Mouse (Mus musculus) c-Kit-negative CD71-positive TER-119-positive erythroid progenitor cells, embryonic 14.5 days (primary cell): ENCODE data around the gene Pdk1.
A peak's percentile ranks its signal among the peaks of the same experiment; 100 is the strongest.
"Not testable (repeated sequence)": the region's sequence is repeated elsewhere in the genome, so short reads cannot be mapped to it uniquely, and the experiment has no call there.

ENCODE experiments used
- DNase-seq: peaks from one replicate; pipeline ENCODE4 v3.0.0-alpha.2; 2013; ENCODE audit warnings: low read depth, low spot score

Pdk1 gene

GRCm38 (mm10) chr2:71872801-71873443, at the start of gene Pdk1:
Pdk1 (plus strand) TSS chr2:71873224.
- peak; percentile 98 for DNase-seq

- DNase-seq, result no peak
Observed at GRCm38 (mm10) chr2:71824146-71824545, 48.9 kb upstream of the Pdk1 start.

- no peak for DNase-seq
Observed at GRCm38 (mm10) chr2:71827711-71828110, 45.3 kb upstream of the Pdk1 start.

- DNase-seq, result no peak
Observed at GRCm38 (mm10) chr2:71828928-71829327, 44.1 kb upstream of the Pdk1 start.

GRCm38 (mm10) chr2:71833626-71834025, 39.4 kb upstream of the Pdk1 start:
- DNase-seq, result no peak

- DNase-seq, result no peak
Observed at GRCm38 (mm10) chr2:71834371-71834770, 38.7 kb upstream of the Pdk1 start.

- DNase-seq, result no peak
Observed at GRCm38 (mm10) chr2:71835556-71835955, 37.5 kb upstream of the Pdk1 start.

- no peak for DNase-seq
Observed at GRCm38 (mm10) chr2:71836232-71836631, 36.8 kb upstream of the Pdk1 start.

- DNase-seq, result no peak
Observed at GRCm38 (mm10) chr2:71837261-71837660, 35.8 kb upstream of the Pdk1 start.

- peak; percentile 17 for DNase-seq
Observed at GRCm38 (mm10) chr2:71837791-71838190, 35.2 kb upstream of the Pdk1 start.

GRCm38 (mm10) chr2:71843316-71843715, 29.7 kb upstream of the Pdk1 start:
- DNase-seq, result no peak

GRCm38 (mm10) chr2:71844906-71845305, 28.1 kb upstream of the Pdk1 start:
- no peak for DNase-seq

GRCm38 (mm10) chr2:71852161-71852560, 20.9 kb upstream of the Pdk1 start:
- not testable (repeated sequence) for DNase-seq

- DNase-seq, result no peak
Observed at GRCm38 (mm10) chr2:71855076-71855475, 17.9 kb upstream of the Pdk1 start.

- no peak for DNase-seq
Observed at GRCm38 (mm10) chr2:71863531-71864173, 9.4 kb upstream of the Pdk1 start.

- DNase-seq, result no peak
Observed at GRCm38 (mm10) chr2:71865022-71865421, 8.0 kb upstream of the Pdk1 start.

- DNase-seq, result no peak
Observed at GRCm38 (mm10) chr2:71865935-71866334, 7.1 kb upstream of the Pdk1 start.

GRCm38 (mm10) chr2:71866565-71866964, 6.5 kb upstream of the Pdk1 start:
- no peak for DNase-seq

GRCm38 (mm10) chr2:71867019-71867418, 6.0 kb upstream of the Pdk1 start:
- no peak for DNase-seq

- DNase-seq, result no peak
Observed at GRCm38 (mm10) chr2:71867480-71867879, 5.5 kb upstream of the Pdk1 start.

GRCm38 (mm10) chr2:71868256-71868655, 4.8 kb upstream of the Pdk1 start:
- DNase-seq, result no peak

- DNase-seq, result no peak
Observed at GRCm38 (mm10) chr2:71872141-71872540, 883 bp upstream of the Pdk1 start.
